Mouse (Mus musculus) ES-E14 (cell line): ENCODE measurements around the gene Gtf3c5.

Source experiments
- CHD2 ChIP-seq: IDR thresholded peaks from 2 replicates; pipeline ENCODE4 v1.6.1; 2014; ENCODE audit warnings: mild to moderate bottlenecking, low read depth, low read length, inconsistent platforms
- HCFC1 ChIP-seq: IDR thresholded peaks from 2 replicates; pipeline ENCODE4 v1.6.1; 2012; ENCODE audit warnings: low read length, inconsistent platforms, borderline replicate concordance; ENCODE audit not compliant: insufficient read depth
- ZC3H11A ChIP-seq: IDR thresholded peaks from 2 replicates; pipeline ENCODE4 v1.6.1; 2012; ENCODE audit warnings: low read depth, mild to moderate bottlenecking, inconsistent platforms, low read length, borderline replicate concordance
- ZNF384 ChIP-seq: IDR thresholded peaks from 2 replicates; pipeline ENCODE4 v1.6.1; 2012; ENCODE audit warnings: low read depth, low read length, inconsistent platforms

GRCm38 (mm10) chr2:28566545-28566944, 17.0 kb downstream of the Gtf3c5 start:
- TF ChIP-seq CHD2, result no peak
- no peak for TF ChIP-seq ZNF384
- TF ChIP-seq ZC3H11A, result no peak
- TF ChIP-seq HCFC1, result no peak
